Mouse (Mus musculus): ENCODE measurements around the gene Pdcd10.

Gene Pdcd10

GRCm38 (mm10) chr3:75556695-75557291 is at the start of gene Pdcd10:
Gene Pdcd10 (minus strand): TSS chr3:75556856.
- peak; percentile 99 to 100 for DNase-seq (ENCODE audit: inconsistent age in 2 of 2, low spot score in 1 of 2)

GRCm38 (mm10) chr3:75584898-75585297 is 28.2 kb upstream of the Pdcd10 start:
- DNase-seq (ENCODE audit: inconsistent age in 2 of 2, low spot score in 1 of 2), result no peak

GRCm38 (mm10) chr3:75583293-75583692 is 26.6 kb upstream of the Pdcd10 start:
- DNase-seq (ENCODE audit: inconsistent age in 2 of 2, low spot score in 1 of 2), result no peak

- DNase-seq (ENCODE audit: inconsistent age in 2 of 2, low spot score in 1 of 2), result peak in 1 of 2 experiments; percentile 43
These were observed 22.7 kb upstream of the Pdcd10 start for GRCm38 (mm10) chr3:75579352-75579751.

- no peak for DNase-seq (ENCODE audit: inconsistent age in 2 of 2, low spot score in 1 of 2)
These were observed 18.9 kb upstream of the Pdcd10 start for GRCm38 (mm10) chr3:75575582-75575981.

- DNase-seq (ENCODE audit: inconsistent age in 2 of 2, low spot score in 1 of 2), result no peak
These were observed 17.4 kb upstream of the Pdcd10 start for GRCm38 (mm10) chr3:75574074-75574473.

GRCm38 (mm10) chr3:75557292-75557691 is 636 bp upstream of the Pdcd10 start, which contains the start of gene Serpini1:
Gene Serpini1 (plus strand): TSS chr3:75557547.
- peak in 1 of 2 experiments; percentile 93 for DNase-seq (ENCODE audit: inconsistent age in 2 of 2, low spot score in 1 of 2)

GRCm38 (mm10) chr3:75556121-75556694 is 448 bp downstream of the Pdcd10 start:
- DNase-seq (ENCODE audit: inconsistent age in 2 of 2, low spot score in 1 of 2), result no peak

GRCm38 (mm10) chr3:75551248-75551647 is 5.4 kb downstream of the Pdcd10 start:
- DNase-seq (ENCODE audit: inconsistent age in 2 of 2, low spot score in 1 of 2), result peak in 1 of 2 experiments; percentile 60

GRCm38 (mm10) chr3:75544287-75544686 is 12.4 kb downstream of the Pdcd10 start:
- no peak for DNase-seq (ENCODE audit: inconsistent age in 2 of 2, low spot score in 1 of 2)

- peak in 1 of 2 experiments; percentile 45 for DNase-seq (ENCODE audit: inconsistent age in 2 of 2, low spot score in 1 of 2)
These were observed 13.8 kb downstream of the Pdcd10 start for GRCm38 (mm10) chr3:75542852-75543251.

GRCm38 (mm10) chr3:75541259-75541658 is 15.4 kb downstream of the Pdcd10 start:
- DNase-seq (ENCODE audit: inconsistent age in 2 of 2, low spot score in 1 of 2), result no peak

- peak in 1 of 2 experiments; percentile 43 for DNase-seq (ENCODE audit: inconsistent age in 2 of 2, low spot score in 1 of 2)
These were observed 22.4 kb downstream of the Pdcd10 start for GRCm38 (mm10) chr3:75534045-75534834.

- peak in 1 of 2 experiments; percentile 36 for DNase-seq (ENCODE audit: inconsistent age in 2 of 2, low spot score in 1 of 2)
These were observed 25.6 kb downstream of the Pdcd10 start for GRCm38 (mm10) chr3:75531074-75531473.

- DNase-seq (ENCODE audit: inconsistent age in 2 of 2, low spot score in 1 of 2), result no peak
These were observed 34.1 kb downstream of the Pdcd10 start for GRCm38 (mm10) chr3:75522527-75522926.

GRCm38 (mm10) chr3:75521314-75521713 is 35.3 kb downstream of the Pdcd10 start:
- DNase-seq (ENCODE audit: inconsistent age in 2 of 2, low spot score in 1 of 2), result no peak

GRCm38 (mm10) chr3:75517631-75518250 is 38.9 kb downstream of the Pdcd10 start:
- DNase-seq (ENCODE audit: inconsistent age in 2 of 2, low spot score in 1 of 2), result peak; percentile 23 to 67

GRCm38 (mm10) chr3:75498961-75499960 is 57.4 kb downstream of the Pdcd10 start:
- DNase-seq (ENCODE audit: inconsistent age in 2 of 2, low spot score in 1 of 2), result no peak

GRCm38 (mm10) chr3:75492913-75493312 is 63.7 kb downstream of the Pdcd10 start:
- DNase-seq (ENCODE audit: inconsistent age in 2 of 2, low spot score in 1 of 2), result no peak

- no peak for DNase-seq (ENCODE audit: inconsistent age in 2 of 2, low spot score in 1 of 2)
These were observed 74.6 kb downstream of the Pdcd10 start, which contains the start of gene Wdr49 for GRCm38 (mm10) chr3:75482056-75482455. Gene Wdr49 (minus strand): TSS chr3:75482156.
